Mouse (Mus musculus): Measurements from ENCODE around the gene Rhd. TPM values are rescaled to one million over a fixed set of nuclear protein-coding genes. Genes with fewer than 3 reads are reported as not detected.

Rhd gene
- polyA plus RNA-seq, 1 experiment from 2014 or later = 0.32 TPM

- peaks cover 7% of the 10 kb centered on the region; the same call in 1 of the 2 replicates for H3K4me1 ChIP-seq (replicated peaks; ENCODE audit: insufficient read depth, low read length)
- no peak for DNase-seq (ENCODE audit: low spot score)
- H3K9me3 ChIP-seq (replicated peaks; ENCODE audit: low read length) = no peaks in the 10 kb centered on the region
- WGBS = 67% methylated on average over 4 of the region's 4 CpGs
- H3K27ac ChIP-seq = no peak overlapping the region
- no peak overlapping the region for H3K9ac ChIP-seq (ENCODE audit: low read depth, low read length)
- no peak for TF ChIP-seq CTCF (IDR thresholded peaks at IDR 0.05; ENCODE audit: low read depth)
- H3K4me3 ChIP-seq (replicated peaks; ENCODE audit: low read depth, low read length) = no peak overlapping the region
- no peaks in the 10 kb centered on the region for H3K36me3 ChIP-seq (ENCODE audit: insufficient read depth, low read length)
- no peak for ATAC-seq (replicated peaks; ENCODE audit: low FRiP score, low read depth)
- no peak overlapping the region for H3K4me2 ChIP-seq (ENCODE audit: low read length)
- H3K27me3 ChIP-seq (ENCODE audit: insufficient read depth, low read length) = no peaks in the 10 kb centered on the region
Measured at GRCm38 (mm10) chr4:134847587-134847986, 16.7 kb upstream of the Rhd start.

GRCm38 (mm10) chr4:134850551-134850950 is 13.8 kb upstream of the Rhd start:
- Histone ChIP-seq H3K36me3 (ENCODE audit: insufficient read depth, low read length) (no peaks in the 10 kb centered on the region), H3K9me3 (replicated peaks; ENCODE audit: low read length) (no peaks in the 10 kb centered on the region), H3K27ac (no peak overlapping the region), H3K4me1 (replicated peaks; ENCODE audit: insufficient read depth, low read length) (peaks cover 7% of the 10 kb centered on the region; the same call in 1 of the 2 replicates), H3K27me3 (ENCODE audit: insufficient read depth, low read length) (no peaks in the 10 kb centered on the region), H3K4me3 (replicated peaks; ENCODE audit: low read depth, low read length) (no peak overlapping the region), H3K9ac (ENCODE audit: low read depth, low read length) (no peak overlapping the region), H3K4me2 (ENCODE audit: low read length) (no peak overlapping the region)
- ATAC-seq (replicated peaks; ENCODE audit: low FRiP score, low read depth) = no peak
- no peak for DNase-seq (ENCODE audit: low spot score)
- TF ChIP-seq CTCF (IDR thresholded peaks at IDR 0.05; ENCODE audit: low read depth) = no peak
- 55% methylated on average over 4 of the region's 4 CpGs for WGBS

DNA sequence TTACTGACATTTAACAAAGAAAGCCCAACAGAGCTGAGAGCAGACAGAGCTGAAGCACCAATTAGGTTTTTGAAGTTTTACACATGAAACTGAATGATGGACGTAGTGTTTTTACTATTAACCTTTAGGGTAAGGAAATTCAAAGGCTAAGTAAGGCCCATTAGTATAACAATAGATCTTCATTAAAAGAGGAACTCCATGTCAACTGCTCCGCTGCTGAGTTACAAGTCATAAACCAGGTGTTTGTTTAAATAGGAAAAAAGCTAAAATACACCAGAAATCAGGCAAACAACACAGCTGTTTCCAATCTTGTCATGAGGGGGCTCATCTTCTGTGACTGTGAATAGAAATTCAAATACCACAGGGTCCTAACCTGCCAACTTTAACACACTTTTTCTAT is 13.1 kb upstream of the Rhd start:
- H3K27ac ChIP-seq = no peak overlapping the region
- no peaks in the 10 kb centered on the region for H3K27me3 ChIP-seq (ENCODE audit: insufficient read depth, low read length)
- H3K36me3 ChIP-seq (ENCODE audit: insufficient read depth, low read length) = no peaks in the 10 kb centered on the region
- no peak overlapping the region for H3K9ac ChIP-seq (ENCODE audit: low read depth, low read length)
- no peak for TF ChIP-seq CTCF (IDR thresholded peaks at IDR 0.05; ENCODE audit: low read depth)
- ATAC-seq (replicated peaks; ENCODE audit: low FRiP score, low read depth) (no peak), DNase-seq (ENCODE audit: low spot score) (no peak)
- H3K4me2 ChIP-seq (ENCODE audit: low read length) = peak overlapping the region; percentile 88
- H3K4me3 ChIP-seq (replicated peaks; ENCODE audit: low read depth, low read length) = peak overlapping the region; percentile 96; the same call in 1 of the 2 replicates
- H3K4me1 ChIP-seq (replicated peaks; ENCODE audit: insufficient read depth, low read length) = peaks cover 7% of the 10 kb centered on the region; the same call in 1 of the 2 replicates
- WGBS = 52% methylated on average over 2 of the region's 2 CpGs
- H3K9me3 ChIP-seq (replicated peaks; ENCODE audit: low read length) = no peaks in the 10 kb centered on the region

GRCm38 (mm10) chr4:134851876-134852275 is 12.5 kb upstream of the Rhd start:
- DNase-seq (ENCODE audit: low spot score) = peak; percentile 35
- H3K9ac ChIP-seq (ENCODE audit: low read depth, low read length) = peak overlapping the region; percentile 92

DNA sequence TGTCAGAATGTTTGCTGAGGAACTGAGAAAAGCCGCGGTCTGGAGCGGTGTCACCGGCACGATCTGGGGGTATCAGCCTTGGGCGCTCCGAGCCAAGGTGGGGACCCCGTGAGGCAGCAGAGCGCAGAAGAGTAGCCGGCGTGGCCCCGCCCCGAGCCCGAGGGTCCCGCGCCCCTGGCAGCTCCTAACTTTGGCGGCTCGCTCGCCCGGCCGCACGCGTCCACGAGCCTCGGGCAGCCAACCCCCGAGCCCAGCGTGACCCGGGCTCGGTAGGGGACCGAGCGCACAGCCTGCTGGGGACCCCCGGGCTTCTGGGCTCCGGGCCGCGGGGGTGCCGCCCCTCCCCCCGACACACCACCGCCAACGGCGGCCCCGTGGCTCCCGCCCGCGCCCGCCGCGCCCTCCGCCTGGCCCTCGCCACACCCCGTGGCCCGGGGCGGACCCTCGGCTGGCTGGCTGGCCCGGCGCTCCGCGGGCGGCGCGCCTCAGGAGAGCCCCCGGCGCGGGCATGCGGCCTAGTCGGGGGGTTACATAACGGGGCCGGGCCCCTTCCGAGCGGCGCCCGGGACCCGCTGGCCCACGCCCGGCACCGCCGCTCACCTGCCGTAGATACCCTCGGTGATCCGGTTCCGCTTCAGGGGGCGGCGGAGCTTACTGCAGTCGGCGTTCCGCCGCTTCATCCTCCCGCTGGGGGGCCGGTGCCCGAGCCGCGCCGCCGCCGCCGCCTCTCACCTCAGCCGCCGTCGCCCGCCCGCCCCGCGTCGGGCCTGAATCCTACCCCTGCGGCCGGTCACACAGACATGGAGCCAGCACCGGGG is 11.7 kb upstream of the Rhd start:
- Histone ChIP-seq H3K27me3 (ENCODE audit: insufficient read depth, low read length) (no peaks in the 10 kb centered on the region), H3K9ac (ENCODE audit: low read depth, low read length) (peak overlapping the region; percentile 92), H3K4me3 (replicated peaks; ENCODE audit: low read depth, low read length) (peak overlapping the region; percentile 96), H3K4me1 (replicated peaks; ENCODE audit: insufficient read depth, low read length) (peaks cover 7% of the 10 kb centered on the region; the same call in 1 of the 2 replicates), H3K36me3 (ENCODE audit: insufficient read depth, low read length) (no peaks in the 10 kb centered on the region), H3K9me3 (replicated peaks; ENCODE audit: low read length) (no peaks in the 10 kb centered on the region), H3K27ac (peak overlapping the region; percentile 78), H3K4me2 (ENCODE audit: low read length) (peak overlapping the region; percentile 88)
- no peak for TF ChIP-seq CTCF (IDR thresholded peaks at IDR 0.05; ENCODE audit: low read depth)
- peak; percentile 33 for ATAC-seq (replicated peaks; ENCODE audit: low FRiP score, low read depth)
- under 1% methylated on average over 67 of the region's 106 CpGs for WGBS
- DNase-seq (ENCODE audit: low spot score) = no peak

More at GRCm38 (mm10) chr4:134851876-134852275, 12.5 kb upstream of the Rhd start:
- Histone ChIP-seq H3K36me3 (ENCODE audit: insufficient read depth, low read length) (no peaks in the 10 kb centered on the region), H3K9me3 (replicated peaks; ENCODE audit: low read length) (no peaks in the 10 kb centered on the region), H3K27ac (no peak overlapping the region), H3K4me3 (replicated peaks; ENCODE audit: low read depth, low read length) (peak overlapping the region; percentile 96), H3K4me1 (replicated peaks; ENCODE audit: insufficient read depth, low read length) (peaks cover 7% of the 10 kb centered on the region; the same call in 1 of the 2 replicates), H3K4me2 (ENCODE audit: low read length) (peak overlapping the region; percentile 88), H3K27me3 (ENCODE audit: insufficient read depth, low read length) (no peaks in the 10 kb centered on the region)
- TF ChIP-seq CTCF (IDR thresholded peaks at IDR 0.05; ENCODE audit: low read depth) = no peak
- 10% methylated on average over 14 of the region's 14 CpGs for WGBS
- ATAC-seq (replicated peaks; ENCODE audit: low FRiP score, low read depth) = no peak

- Histone ChIP-seq H3K4me2 (ENCODE audit: low read length) (peak within 1 kb of the TSS; percentile 88), H3K36me3 (ENCODE audit: insufficient read depth, low read length) (no peaks in the 10 kb centered on the region), H3K4me1 (replicated peaks; ENCODE audit: insufficient read depth, low read length) (peaks cover 7% of the 10 kb centered on the region; the same call in 1 of the 2 replicates), H3K9ac (ENCODE audit: low read depth, low read length) (peak within 1 kb of the TSS; percentile 92), H3K9me3 (replicated peaks; ENCODE audit: low read length) (no peaks in the 10 kb centered on the region), H3K27me3 (ENCODE audit: insufficient read depth, low read length) (no peaks in the 10 kb centered on the region), H3K27ac (peak within 1 kb of the TSS; percentile 94), H3K4me3 (replicated peaks; ENCODE audit: low read depth, low read length) (peak within 1 kb of the TSS; percentile 96)
- TF ChIP-seq CTCF (IDR thresholded peaks at IDR 0.05; ENCODE audit: low read depth) = no peak
- ATAC-seq (replicated peaks; ENCODE audit: low FRiP score, low read depth) (peak; percentile 96), DNase-seq (ENCODE audit: low spot score) (peak; percentile 97)
- under 1% methylated on average over 38 of the region's 38 CpGs for WGBS
Measured at GRCm38 (mm10) chr4:134853259-134853636, 11.1 kb upstream of the Rhd start, which contains the start of gene Maco1. Gene Maco1 (minus strand): TSS chr4:134853345.

Data from kidney, postnatal 0 days (tissue).